Mouse (Mus musculus) liver, embryonic 14.5 days (tissue): Measurements from ENCODE around the gene Lcmt1. TPM values are rescaled to one million over a fixed set of nuclear protein-coding genes. Genes with fewer than 3 reads are reported as not detected.
A peak's percentile ranks its signal among the peaks of the same experiment; 100 is the strongest.

Source experiments
- ATAC-seq: fragments of 200-750 bp; cut with Nextera tagmentation; 2 replicates; pipeline ENCODE4 v1.8.0; 2017; ENCODE audit warnings: moderate number of reproducible peaks, mild to moderate bottlenecking, moderate library complexity; ENCODE audit not compliant: insufficient read depth
- DNase-seq, 3 experiments: peaks; one replicate each; pipeline ENCODE4 v3.0.0-alpha.2; 2012 to 2013; ENCODE audit warnings: low read depth in 3 of 3, low spot score in 3 of 3
- H3K27ac ChIP-seq: fragments of 300-500 bp; sonication (generic); 2 replicates; pipeline ENCODE4 v1.5.1; 2014; ENCODE audit warnings: moderate library complexity, mild to moderate bottlenecking, control low read depth, inconsistent platforms
- H3K27me3 ChIP-seq: fragments of 300-500 bp; sonication (generic); 2 replicates; pipeline ENCODE4 v1.6.1; 2014; ENCODE audit warnings: mild to moderate bottlenecking, low read length, moderate library complexity; ENCODE audit not compliant: control insufficient read depth, insufficient read depth
- H3K36me3 ChIP-seq: fragments of 300-500 bp; sonication (generic); replicated peaks from 2 replicates; pipeline ENCODE4 v1.6.1; 2014; ENCODE audit warnings: low read depth; ENCODE audit not compliant: control insufficient read depth, insufficient read depth
- H3K4me1 ChIP-seq, 2 experiments: fragments of 200-500 bp in 1 of 2; fragments of 300-500 bp in 1 of 2; sonication (generic) in 1 of 2; replicated peaks; 2 replicates each; pipeline ENCODE4 v1.6.1; 2012 to 2014; ENCODE audit warnings: antibody characterized with exemption in 1 of 2, inconsistent platforms in 1 of 2, low read length in 1 of 2; ENCODE audit not compliant: control insufficient read depth in 2 of 2, insufficient read depth in 2 of 2
- H3K4me2 ChIP-seq: fragments of 300-500 bp; sonication (generic); 2 replicates; pipeline ENCODE4 v1.6.1; 2014; ENCODE audit warnings: low read depth, mild to moderate bottlenecking, control low read depth, moderate library complexity
- H3K4me3 ChIP-seq, 2 experiments: fragments of 200-500 bp in 1 of 2; fragments of 300-500 bp in 1 of 2; sonication (generic) in 1 of 2; 2 replicates each; pipeline ENCODE4 v1.5.1; 2012 to 2014; ENCODE audit warnings: low read depth in 2 of 2, low read length in 2 of 2, mild to moderate bottlenecking in 2 of 2, control low read depth in 1 of 2, inconsistent platforms in 1 of 2, moderate library complexity in 1 of 2; ENCODE audit not compliant: insufficient read depth in 1 of 2
- H3K9ac ChIP-seq: fragments of 300-500 bp; sonication (generic); replicated peaks from 2 replicates; pipeline ENCODE4 v1.6.1; 2014; ENCODE audit warnings: mild to moderate bottlenecking, control low read depth, moderate library complexity
- H3K9me3 ChIP-seq: fragments of 300-500 bp; sonication (generic); 2 replicates; pipeline ENCODE4 v1.6.1; 2016; ENCODE audit warnings: low read length, mixed read lengths; ENCODE audit not compliant: control insufficient read depth
- CTCF ChIP-seq: IDR thresholded peaks from 2 replicates; pipeline ENCODE4 v1.5.1; 2016; ENCODE audit warnings: antibody characterized with exemption, low read depth, control low read depth
- EP300 ChIP-seq: IDR thresholded peaks from 2 replicates; pipeline ENCODE4 v1.6.1; 2016; ENCODE audit warnings: antibody characterized with exemption, low read depth
- WGBS: fragments of 180-500 bp; shearing (Covaris S2); extraction: QIAGEN DNeasy Blood & Tissue Kit; methylation state at CpG from one replicate; pipeline ENCODE4 v1.1.7; 2014; ENCODE audit not compliant: insufficient replicate concordance; 5-methylcytosine and 5-hydroxymethylcytosine counted together
- polyA plus RNA-seq, 2 experiments: library from polyadenylated mRNA; depleted of rRNA in 1 of 2; stranded (reverse) in 1 of 2; unstranded in 1 of 2; fragments of >200 nt; fragmentation: Nextera tagmentation in 1 of 2; extraction: Ambion mirVana in 1 of 2; gene quantifications; 2 replicates each; pipeline versions ENCODE4 v1.2.1 to v1.2.3; 2012 to 2014

The Lcmt1 gene
- polyA plus RNA-seq, 2 experiments: 18.6 to 23.6 TPM

- H3K4me3 ChIP-seq: no peak overlapping the region
- ATAC-seq (no peak), DNase-seq (no peak)
- H3K36me3 ChIP-seq: peaks cover 14% of the 10 kb centered on the region
- no peak overlapping the region for H3K4me2 ChIP-seq
- 64% methylated on average over 3 of the region's 3 CpGs for WGBS
- H3K27ac ChIP-seq: no peak overlapping the region
- H3K4me1 ChIP-seq: peaks cover 3 to 10% of the 10 kb centered on the region in 2 experiments; a peak in 2 of 4 replicates
- H3K9ac ChIP-seq: no peak overlapping the region
- H3K27me3 ChIP-seq: no peaks in the 10 kb centered on the region
- no peaks in the 10 kb centered on the region for H3K9me3 ChIP-seq
- no peak for TF ChIP-seq CTCF
- no peak for TF ChIP-seq EP300
These were observed 31.5 kb downstream of the Lcmt1 start for GRCm38 (mm10) chr7:123401121-123401520.

GRCm38 (mm10) chr7:123404198-123404597 lies 34.6 kb downstream of the Lcmt1 start:
- DNase-seq (no peak), ATAC-seq (no peak)
- 80% methylated on average over 6 of the region's 6 CpGs for WGBS
- H3K4me1 ChIP-seq: peaks cover 3 to 12% of the 10 kb centered on the region in 2 experiments; a peak in 2 of 4 replicates
- no peak for TF ChIP-seq EP300
- no peak for TF ChIP-seq CTCF
- H3K27me3 ChIP-seq: no peaks in the 10 kb centered on the region
- no peak overlapping the region for H3K4me2 ChIP-seq
- H3K9ac ChIP-seq: no peak overlapping the region
- H3K4me3 ChIP-seq: no peak overlapping the region
- H3K36me3 ChIP-seq: peaks cover 14% of the 10 kb centered on the region
- no peaks in the 10 kb centered on the region for H3K9me3 ChIP-seq
- no peak overlapping the region for H3K27ac ChIP-seq

GRCm38 (mm10) chr7:123405619-123406018 lies 36.0 kb downstream of the Lcmt1 start:
- Histone ChIP-seq H3K9me3 (no peaks in the 10 kb centered on the region), H3K4me2 (no peak overlapping the region), H3K4me3 (no peak overlapping the region), H3K36me3 (peaks cover 14% of the 10 kb centered on the region), H3K9ac (no peak overlapping the region), H3K27ac (no peak overlapping the region), H3K4me1 (peaks cover 3 to 12% of the 10 kb centered on the region in 2 experiments; a peak in 2 of 4 replicates), H3K27me3 (no peaks in the 10 kb centered on the region)
- no peak for DNase-seq
- no peak for TF ChIP-seq CTCF
- TF ChIP-seq EP300: no peak
- peak; percentile 47; the same call in 1 of the 2 replicates for ATAC-seq
- 30% methylated on average over 3 of the region's 3 CpGs for WGBS

GRCm38 (mm10) chr7:123406988-123407387 lies 37.4 kb downstream of the Lcmt1 start:
- Histone ChIP-seq H3K27ac (no peak overlapping the region), H3K4me1 (peaks cover 3 to 12% of the 10 kb centered on the region in 2 experiments; a peak in 2 of 4 replicates), H3K4me3 (no peak overlapping the region), H3K9me3 (no peaks in the 10 kb centered on the region), H3K9ac (no peak overlapping the region), H3K36me3 (peaks cover 16% of the 10 kb centered on the region), H3K27me3 (no peaks in the 10 kb centered on the region), H3K4me2 (no peak overlapping the region)
- ATAC-seq (no peak), DNase-seq (no peak)
- no peak for TF ChIP-seq CTCF
- no peak for TF ChIP-seq EP300
- WGBS: 80% methylated on average over 4 of the region's 4 CpGs

- ATAC-seq: no peak
- Histone ChIP-seq H3K4me3 (no peak overlapping the region), H3K9ac (no peak overlapping the region), H3K9me3 (no peaks in the 10 kb centered on the region), H3K4me1 (peaks cover 3 to 6% of the 10 kb centered on the region in 2 experiments; a peak in 2 of 4 replicates), H3K27me3 (no peaks in the 10 kb centered on the region), H3K4me2 (no peak overlapping the region), H3K27ac (no peak overlapping the region), H3K36me3 (peaks cover 2% of the 10 kb centered on the region; the same call in 1 of the 2 replicates)
- no peak for DNase-seq
- TF ChIP-seq CTCF (no peak), EP300 (no peak)
- 82% methylated on average over 7 of the region's 7 CpGs for WGBS
These were observed 40.9 kb downstream of the Lcmt1 start for GRCm38 (mm10) chr7:123410502-123410901.
